Mouse (Mus musculus) liver, postnatal 0 days (tissue): Measurements from ENCODE around the gene Gm7029. TPM values are rescaled to one million over a fixed set of nuclear protein-coding genes. Genes with fewer than 3 reads are reported as not detected.
"Not testable (repeated sequence)": the region's sequence is repeated elsewhere in the genome, so short reads cannot be mapped to it uniquely, and the experiment has no call there.

Experiments used
- ATAC-seq: fragments of 200-750 bp; cut with Nextera tagmentation; 2 replicates; pipeline ENCODE4 v1.8.0; 2017; ENCODE audit warnings: mild to moderate bottlenecking, moderate library complexity
- DNase-seq: peaks from one replicate; pipeline ENCODE4 v3.0.0-alpha.2; 2016
- H3K27ac ChIP-seq: fragments of 300-500 bp; sonication (generic); 2 replicates; pipeline ENCODE4 v1.5.1; 2014; ENCODE audit warnings: antibody characterized with exemption, moderate library complexity, mild to moderate bottlenecking, low read depth
- H3K27me3 ChIP-seq: fragments of 300-500 bp; sonication (generic); 2 replicates; pipeline ENCODE4 v1.6.1; 2014; ENCODE audit warnings: low read length, control low read depth, mixed read lengths; ENCODE audit not compliant: insufficient read depth
- H3K36me3 ChIP-seq: fragments of 300-500 bp; sonication (generic); replicated peaks from 2 replicates; pipeline ENCODE4 v1.6.1; 2014; ENCODE audit warnings: mild to moderate bottlenecking, control low read depth, low read length, moderate library complexity, mixed read lengths; ENCODE audit not compliant: insufficient read depth
- H3K4me1 ChIP-seq: fragments of 300-500 bp; sonication (generic); 2 replicates; pipeline ENCODE4 v1.6.1; 2014; ENCODE audit warnings: antibody characterized with exemption, mild to moderate bottlenecking, control low read depth; ENCODE audit not compliant: insufficient read depth
- H3K4me2 ChIP-seq: fragments of 300-500 bp; sonication (generic); 2 replicates; pipeline ENCODE4 v1.6.1; 2014; ENCODE audit warnings: low read depth, mild to moderate bottlenecking, low read length, moderate library complexity, mixed read lengths
- H3K4me3 ChIP-seq: fragments of 300-500 bp; sonication (generic); 2 replicates; pipeline ENCODE4 v1.5.1; 2014; ENCODE audit warnings: low read depth, low read length
- H3K9ac ChIP-seq: fragments of 300-500 bp; sonication (generic); replicated peaks from 2 replicates; pipeline ENCODE4 v1.6.1; 2014; ENCODE audit warnings: mild to moderate bottlenecking, moderate library complexity
- H3K9me3 ChIP-seq: fragments of 300-500 bp; sonication (generic); 2 replicates; pipeline ENCODE4 v1.6.1; 2016; ENCODE audit warnings: mild to moderate bottlenecking, control low read depth, low read length, mixed read lengths
- CTCF ChIP-seq: sonication (generic); IDR thresholded peaks from 2 replicates; pipeline ENCODE4 v1.5.1; 2016; ENCODE audit warnings: antibody characterized with exemption, low read depth
- EP300 ChIP-seq: IDR thresholded peaks from 2 replicates; pipeline ENCODE4 v1.6.1; 2016; ENCODE audit warnings: antibody characterized with exemption, low read depth, mild to moderate bottlenecking
- WGBS: fragments of 180-500 bp; shearing (Covaris S2); extraction: QIAGEN DNeasy Blood & Tissue Kit; methylation state at CpG from one replicate; pipeline ENCODE4 v1.1.7; 2014; ENCODE audit not compliant: insufficient replicate concordance; 5-methylcytosine and 5-hydroxymethylcytosine counted together
- polyA plus RNA-seq: library from polyadenylated mRNA; unstranded; fragments of >200 nt; fragmentation: Nextera tagmentation; extraction: Ambion mirVana; gene quantifications from 2 replicates; pipeline ENCODE4 v1.2.1, GENCODE M21; 2015

The Gm7029 gene
- polyA plus RNA-seq, 1 experiment from 2014 or later, result not detected

DNA sequence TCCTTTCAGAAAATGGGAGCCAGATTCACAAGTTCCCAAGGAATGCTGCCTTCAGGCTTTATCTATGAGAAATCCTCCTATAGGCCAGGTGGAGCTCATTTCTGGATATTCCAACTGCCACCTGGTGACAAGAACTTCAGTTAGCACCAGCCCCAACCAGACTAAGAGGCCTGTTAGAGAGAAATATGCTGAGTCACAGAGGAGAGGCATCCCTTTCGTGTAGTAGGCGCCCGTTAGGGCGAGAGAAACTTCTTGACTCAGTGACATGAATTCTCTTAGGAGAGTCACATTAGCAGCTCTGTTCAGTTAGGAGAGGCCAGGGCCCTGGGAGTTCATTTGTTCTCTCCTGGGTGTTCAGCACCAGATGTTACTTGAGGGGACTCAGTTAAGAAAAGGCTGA lies 26.0 kb downstream of the Gm7029 start:
- Histone ChIP-seq H3K27me3 (no peaks in the 10 kb centered on the region), H3K4me1 (peaks cover 29% of the 10 kb centered on the region), H3K4me2 (no peak overlapping the region), H3K9ac (no peak overlapping the region), H3K36me3 (no peaks in the 10 kb centered on the region), H3K4me3 (no peak overlapping the region), H3K9me3 (no peaks in the 10 kb centered on the region), H3K27ac (peak overlapping the region; percentile 64)
- TF ChIP-seq EP300 (peak; percentile 43; the same call in 1 of the 2 replicates), CTCF (no peak)
- DNase-seq (no peak), ATAC-seq (peak; percentile 62)
- 32% methylated on average over 4 of the region's 4 CpGs for WGBS

DNA sequence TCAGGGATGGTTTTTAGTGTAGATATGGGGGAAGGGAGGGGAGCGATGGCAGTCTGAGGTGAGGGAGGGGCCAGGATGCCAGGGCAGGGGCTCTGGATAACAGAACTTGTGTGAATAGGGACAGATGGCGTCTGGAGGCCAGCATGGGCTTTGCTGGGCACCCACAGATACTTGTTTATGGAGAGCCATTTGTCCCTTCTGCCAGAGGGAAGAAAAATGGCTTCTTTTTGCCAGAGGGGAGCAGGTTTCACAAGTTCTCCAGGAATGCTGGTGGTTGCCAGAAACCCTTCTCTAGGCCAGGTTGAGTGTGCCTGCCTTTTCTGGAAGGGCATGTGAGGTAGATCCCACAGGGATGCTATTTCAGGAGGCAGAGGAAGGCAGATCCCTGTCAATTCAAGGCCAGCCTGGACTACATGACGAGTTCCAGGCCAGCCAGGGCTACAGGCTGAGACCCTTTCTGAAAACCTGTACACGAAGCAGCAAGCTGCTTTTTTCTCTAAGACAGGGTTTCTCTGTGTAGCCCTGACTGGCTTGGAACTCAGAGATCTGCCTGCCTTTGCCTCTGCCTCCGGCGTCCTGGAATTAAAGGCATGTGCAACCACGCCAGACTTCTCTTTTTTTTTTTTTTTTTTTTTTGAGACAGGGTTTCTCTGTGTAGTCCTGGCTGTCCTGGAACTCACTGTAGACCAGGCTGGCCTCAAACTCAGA lies 26.8 kb downstream of the Gm7029 start:
- ATAC-seq (no peak), DNase-seq (no peak)
- Histone ChIP-seq H3K9ac (no peak overlapping the region), H3K27ac (peak overlapping the region; percentile 64), H3K36me3 (no peaks in the 10 kb centered on the region), H3K4me2 (0 out of 2 replicates have a peak overlapping the region, but pooled peaks have one; percentile 10), H3K4me3 (no peak overlapping the region), H3K4me1 (peaks cover 29% of the 10 kb centered on the region), H3K27me3 (no peaks in the 10 kb centered on the region), H3K9me3 (no peaks in the 10 kb centered on the region)
- TF ChIP-seq CTCF (no peak), EP300 (no peak)
- 62% methylated on average over 7 of the region's 7 CpGs for WGBS

DNA sequence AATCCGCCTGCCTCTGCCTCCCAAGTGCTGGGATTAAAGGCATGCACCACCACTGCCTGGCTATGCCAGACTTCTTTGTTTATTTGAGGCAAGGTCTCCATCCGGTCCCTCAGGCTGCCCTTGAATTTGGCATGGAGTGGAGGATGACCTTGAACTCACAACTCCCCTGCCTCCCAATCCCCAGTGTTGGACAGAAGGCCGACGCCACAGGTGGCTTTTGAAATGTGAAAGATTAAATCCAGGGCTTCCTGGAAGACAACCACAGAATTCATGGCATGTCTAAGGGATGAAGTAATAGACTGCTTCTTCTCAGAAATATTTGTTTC lies 27.3 kb downstream of the Gm7029 start:
- no peak overlapping the region for H3K4me2 ChIP-seq
- TF ChIP-seq CTCF (no peak), EP300 (no peak)
- no peak overlapping the region for H3K27ac ChIP-seq
- no peaks in the 10 kb centered on the region for H3K36me3 ChIP-seq
- no peaks in the 10 kb centered on the region for H3K9me3 ChIP-seq
- WGBS, result 74% methylated on average over 4 of the region's 4 CpGs
- H3K4me1 ChIP-seq, result peaks cover 29% of the 10 kb centered on the region
- DNase-seq (no peak), ATAC-seq (no peak)
- no peak overlapping the region for H3K4me3 ChIP-seq
- H3K27me3 ChIP-seq, result no peaks in the 10 kb centered on the region
- H3K9ac ChIP-seq, result no peak overlapping the region

DNA sequence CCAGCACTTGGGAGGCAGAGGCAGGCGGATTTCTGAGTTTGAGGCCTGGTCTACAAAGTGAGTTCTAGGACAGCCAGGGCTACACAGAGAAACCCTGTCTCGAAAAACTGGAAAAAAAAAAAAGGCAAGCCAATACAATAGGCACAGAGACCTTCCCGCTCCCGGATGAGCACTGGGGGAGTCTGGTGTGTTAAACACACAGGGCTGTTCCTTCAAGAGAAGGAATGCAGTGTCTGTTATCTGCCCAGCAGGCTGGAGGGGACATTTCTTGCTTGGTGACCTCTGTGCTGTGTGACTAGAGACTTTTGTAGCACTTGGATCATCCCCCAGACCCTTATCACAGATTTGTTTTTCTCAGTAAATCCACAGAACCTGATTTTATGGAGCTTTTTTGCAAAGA lies 28.0 kb downstream of the Gm7029 start:
- Histone ChIP-seq H3K27me3 (no peaks in the 10 kb centered on the region), H3K27ac (0 out of 2 replicates have a peak overlapping the region, but pooled peaks have one; percentile 34), H3K4me2 (no peak overlapping the region), H3K4me1 (peaks cover 29% of the 10 kb centered on the region), H3K9me3 (no peaks in the 10 kb centered on the region), H3K9ac (no peak overlapping the region), H3K4me3 (no peak overlapping the region), H3K36me3 (no peaks in the 10 kb centered on the region)
- 78% methylated on average over 4 of the region's 4 CpGs for WGBS
- ATAC-seq, result no peak
- DNase-seq, result no peak
- TF ChIP-seq EP300, result no peak
- TF ChIP-seq CTCF, result no peak

DNA sequence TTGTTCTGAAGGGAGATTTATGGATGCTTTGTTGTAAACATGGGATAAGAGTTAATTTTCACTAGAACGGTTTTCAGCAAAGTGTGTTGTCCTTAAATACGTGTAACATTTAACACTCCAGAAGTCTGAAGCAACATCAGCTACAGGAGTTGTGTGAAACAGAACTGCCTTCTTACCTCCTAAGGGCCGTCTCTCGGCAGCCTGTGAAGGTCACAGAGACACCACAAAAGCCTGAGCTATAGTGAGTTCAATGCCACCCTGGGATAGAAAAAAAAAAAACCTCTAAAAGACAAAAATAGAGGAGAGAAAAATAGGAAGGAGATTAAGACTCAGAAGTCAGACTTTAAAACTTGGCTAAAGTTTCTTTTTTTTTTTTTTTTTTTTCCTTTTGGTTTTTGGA lies 28.4 kb downstream of the Gm7029 start:
- no peak for TF ChIP-seq CTCF
- TF ChIP-seq EP300, result no peak
- Histone ChIP-seq H3K9me3 (no peaks in the 10 kb centered on the region), H3K4me2 (0 out of 2 replicates have a peak overlapping the region, but pooled peaks have one; percentile 9), H3K9ac (no peak overlapping the region), H3K4me3 (no peak overlapping the region), H3K36me3 (no peaks in the 10 kb centered on the region), H3K4me1 (peaks cover 29% of the 10 kb centered on the region), H3K27ac (0 out of 2 replicates have a peak overlapping the region, but pooled peaks have one; percentile 34), H3K27me3 (no peaks in the 10 kb centered on the region)
- DNase-seq (no peak), ATAC-seq (no peak)
- WGBS, result 58% methylated on average over 4 of the region's 4 CpGs

DNA sequence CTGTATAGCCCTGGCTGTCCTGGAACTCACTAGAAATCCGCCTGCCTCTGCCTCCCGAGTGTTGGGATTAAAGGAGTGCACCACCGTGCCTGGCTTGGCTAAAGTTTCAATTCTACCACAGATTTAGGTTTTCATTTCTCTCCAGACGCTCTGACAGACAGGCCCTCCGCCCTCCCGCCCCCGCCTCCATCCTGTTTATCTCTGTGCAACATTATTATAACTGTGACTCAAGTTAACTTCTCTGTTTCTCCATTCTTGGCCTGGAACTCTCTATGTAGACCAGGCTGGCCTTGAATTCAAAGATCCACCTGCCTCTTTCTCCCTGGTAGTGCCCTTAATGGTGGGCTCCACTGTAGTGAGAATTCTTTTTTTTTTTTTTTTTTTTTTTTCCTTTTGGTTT lies 28.9 kb downstream of the Gm7029 start:
- H3K4me3 ChIP-seq, result no peak overlapping the region
- ATAC-seq (peak; percentile 19; the same call in 1 of the 2 replicates), DNase-seq (no peak)
- H3K27ac ChIP-seq, result peak overlapping the region; percentile 31; the same call in 1 of the 2 replicates
- H3K9ac ChIP-seq, result no peak overlapping the region
- H3K4me1 ChIP-seq, result peaks cover 29% of the 10 kb centered on the region
- no peaks in the 10 kb centered on the region for H3K27me3 ChIP-seq
- no peak for TF ChIP-seq EP300
- WGBS, result 49% methylated on average over 7 of the region's 7 CpGs
- H3K9me3 ChIP-seq, result no peaks in the 10 kb centered on the region
- 0 out of 2 replicates have a peak overlapping the region, but pooled peaks have one; percentile 9 for H3K4me2 ChIP-seq
- H3K36me3 ChIP-seq, result no peaks in the 10 kb centered on the region

DNA sequence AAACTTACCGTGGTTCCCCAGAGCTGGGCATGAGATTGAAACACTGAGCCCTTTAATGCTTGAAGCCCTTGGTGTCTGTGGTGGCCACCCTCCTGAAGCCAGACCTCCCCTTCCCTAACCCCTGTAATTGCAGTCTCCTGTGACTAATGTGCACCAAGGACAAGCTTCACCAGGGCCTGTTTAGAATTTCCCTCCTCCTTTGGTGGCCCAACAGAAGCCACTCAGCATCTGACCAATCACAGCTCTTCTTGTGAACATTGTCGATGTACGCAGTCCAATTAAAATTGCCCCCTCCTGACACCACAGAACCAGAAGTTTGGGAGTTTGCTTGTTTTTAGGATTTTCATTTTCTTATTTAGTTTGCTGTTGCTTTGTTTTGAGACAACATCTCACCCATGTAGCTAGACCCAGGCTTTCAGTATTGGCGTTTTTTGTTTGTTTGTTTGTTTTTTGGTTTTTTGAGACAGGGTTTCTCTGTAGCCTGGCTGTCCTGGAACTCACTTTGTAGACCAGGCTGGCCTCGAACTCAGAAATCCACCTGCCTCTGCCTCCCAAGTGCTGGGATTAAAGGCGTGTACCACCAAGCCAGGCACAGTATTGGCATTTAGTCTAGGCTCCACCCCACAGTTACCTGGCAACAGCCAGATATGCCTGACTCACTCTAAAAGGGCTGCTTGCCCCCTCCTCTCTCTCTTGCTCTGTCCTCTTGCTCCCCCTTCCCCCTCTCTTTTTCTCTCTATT lies 30.4 kb downstream of the Gm7029 start:
- ATAC-seq, H3K36me3 ChIP-seq, DNase-seq, H3K4me3 ChIP-seq, H3K4me2 ChIP-seq, H3K9ac ChIP-seq, H3K9me3 ChIP-seq, H3K27me3 ChIP-seq: not testable (repeated sequence)
- Histone ChIP-seq H3K27ac (peak overlapping the region; percentile 11; the same call in 1 of the 2 replicates), H3K4me1 (peaks cover 38% of the 10 kb centered on the region)
- 76% methylated on average over 6 of the region's 6 CpGs for WGBS

DNA sequence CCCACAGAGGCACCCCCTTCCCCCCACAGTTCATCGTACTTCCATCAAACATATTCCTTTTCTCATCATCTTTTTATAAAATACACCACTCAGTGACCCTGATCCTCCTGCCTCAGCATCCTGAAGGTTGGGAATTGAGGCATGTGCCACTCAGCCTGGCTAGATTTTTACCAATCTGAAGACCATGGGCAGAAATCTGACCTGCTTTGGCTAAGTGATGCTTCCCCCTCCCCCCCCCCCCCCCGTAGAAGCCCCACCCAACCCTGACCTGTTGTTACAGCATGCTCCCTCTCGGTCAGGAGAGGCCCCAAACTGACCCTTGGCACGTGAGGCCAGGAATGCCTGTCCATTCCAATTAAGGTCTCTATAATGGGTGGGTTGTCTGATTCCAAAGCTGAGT lies 31.2 kb downstream of the Gm7029 start, which contains the start of gene Platr17:
Platr17 (plus strand) TSS at position 301 of the 400 bp plus-strand sequence.
- not testable (repeated sequence) for H3K9ac ChIP-seq, DNase-seq, H3K27me3 ChIP-seq, H3K36me3 ChIP-seq, H3K9me3 ChIP-seq, ATAC-seq, H3K4me3 ChIP-seq, H3K4me2 ChIP-seq
- 41% methylated on average over 3 of the region's 4 CpGs for WGBS
- Histone ChIP-seq H3K4me1 (peaks cover 38% of the 10 kb centered on the region), H3K27ac (peak within 1 kb of the TSS; percentile 11; the same call in 1 of the 2 replicates)
